Mouse (Mus musculus): Measurements from ENCODE around the gene Gtf2e1. TPM values are rescaled to one million over a fixed set of nuclear protein-coding genes. Genes with fewer than 3 reads are reported as not detected.
A peak's percentile ranks its signal among the peaks of the same experiment; 100 is the strongest.

Gene Gtf2e1
- polyA plus RNA-seq, 1 experiment = 12.1 TPM

DNA sequence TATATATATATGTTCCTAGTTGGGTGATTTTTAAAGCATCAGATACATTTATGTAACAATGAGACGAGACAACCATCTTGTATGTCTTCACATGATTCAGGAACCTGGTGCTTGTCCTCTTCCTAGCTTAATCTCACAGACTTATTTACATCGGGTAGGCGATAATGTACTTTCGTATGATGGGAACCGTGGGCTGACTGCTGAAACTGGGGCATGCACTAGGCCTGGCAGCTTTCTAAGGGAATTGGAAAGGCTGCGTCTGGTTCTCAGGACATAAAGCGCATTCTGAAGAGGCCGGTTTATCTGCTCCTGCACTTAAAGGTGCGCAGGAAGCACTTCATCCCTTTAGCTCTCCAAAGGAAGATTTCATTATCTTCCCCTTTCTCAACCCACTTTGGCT is 32.8 kb downstream of the Gtf2e1 start:
- TF ChIP-seq POLR2A (IDR thresholded peaks at IDR 0.05; ENCODE audit: borderline replicate concordance, insufficient read depth, low read length) (no peak), CTCF (IDR thresholded peaks at IDR 0.05; ENCODE audit: borderline replicate concordance, insufficient read depth, low read depth, low read length) (no peak)
- WGBS = 90% methylated on average over 9 of the region's 9 CpGs
- DNase-seq = no peak

DNA sequence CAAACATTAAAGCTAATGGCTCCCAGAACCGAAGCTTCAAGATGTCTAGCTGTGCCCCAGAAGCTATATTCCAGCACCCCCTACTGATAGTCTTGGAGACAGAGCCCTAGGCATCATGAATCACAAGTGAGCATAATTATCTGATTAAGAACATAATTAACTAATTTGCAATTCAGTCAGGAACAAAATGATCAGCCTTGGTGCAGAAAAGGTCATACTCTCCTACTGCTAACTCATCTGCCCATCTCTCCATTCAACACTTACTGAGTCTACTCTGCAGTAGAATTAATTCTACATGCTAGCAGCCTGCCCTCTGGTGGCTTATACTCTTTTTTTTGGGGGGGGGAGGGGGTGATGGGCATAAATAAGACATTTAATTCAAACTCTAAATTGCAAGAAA is 35.1 kb downstream of the Gtf2e1 start:
- 30% methylated on average over 1 of the region's 1 CpGs for WGBS
- no peak overlapping the region for H3K4me3 ChIP-seq (replicated peaks; ENCODE audit: insufficient read depth, low read depth, low read length)
- TF ChIP-seq POLR2A (IDR thresholded peaks at IDR 0.05; ENCODE audit: borderline replicate concordance, insufficient read depth, low read length) (no peak), CTCF (IDR thresholded peaks at IDR 0.05; ENCODE audit: borderline replicate concordance, insufficient read depth, low read depth, low read length) (peak; percentile 36; the same call in 1 of the 2 replicates)
- DNase-seq = peak in 1 of 2 experiments; percentile 34
- no peaks in the 10 kb centered on the region for H3K4me1 ChIP-seq (ENCODE audit: control insufficient read depth, insufficient read depth, low read length)
- H3K27me3 ChIP-seq (ENCODE audit: control insufficient read depth, insufficient read depth, low read length) = no peaks in the 10 kb centered on the region
- H3K27ac ChIP-seq (ENCODE audit: insufficient read depth, low read length) = no peak overlapping the region

More for the DNA sequence above, 32.8 kb downstream of the Gtf2e1 start:
- H3K4me1 ChIP-seq (ENCODE audit: control insufficient read depth, insufficient read depth, low read length) = no peaks in the 10 kb centered on the region
- no peak overlapping the region for H3K4me3 ChIP-seq (replicated peaks; ENCODE audit: insufficient read depth, low read depth, low read length)
- no peak overlapping the region for H3K27ac ChIP-seq (ENCODE audit: insufficient read depth, low read length)
- no peaks in the 10 kb centered on the region for H3K27me3 ChIP-seq (ENCODE audit: control insufficient read depth, insufficient read depth, low read length)

DNA sequence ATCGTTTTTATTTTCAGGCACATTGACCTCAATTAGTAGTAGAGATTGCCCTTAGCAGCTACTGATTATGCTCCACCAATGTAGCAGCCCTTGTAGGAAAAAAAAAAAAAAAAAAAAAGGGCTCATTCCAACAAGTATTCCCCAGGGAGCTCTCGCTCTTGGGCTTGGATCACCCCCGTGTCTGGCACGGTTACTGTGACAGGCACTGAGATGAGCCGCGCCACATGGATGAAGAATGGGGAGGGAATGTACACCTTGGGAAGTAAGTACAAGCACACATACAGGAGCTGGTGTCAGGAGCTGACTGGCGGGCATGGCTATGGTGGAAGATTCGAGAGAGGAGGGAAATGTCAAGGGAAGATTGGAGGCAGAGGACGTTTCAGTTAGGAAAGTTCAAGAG is 41.0 kb downstream of the Gtf2e1 start:
- 68% methylated on average over 9 of the region's 9 CpGs for WGBS
- TF ChIP-seq CTCF (IDR thresholded peaks at IDR 0.05; ENCODE audit: borderline replicate concordance, insufficient read depth, low read depth, low read length) = no peak
- no peak for TF ChIP-seq POLR2A (IDR thresholded peaks at IDR 0.05; ENCODE audit: borderline replicate concordance, insufficient read depth, low read length)
- Histone ChIP-seq H3K27me3 (ENCODE audit: control insufficient read depth, insufficient read depth, low read length) (no peaks in the 10 kb centered on the region), H3K4me3 (replicated peaks; ENCODE audit: insufficient read depth, low read depth, low read length) (no peak overlapping the region), H3K4me1 (ENCODE audit: control insufficient read depth, insufficient read depth, low read length) (peaks cover 9% of the 10 kb centered on the region), H3K27ac (ENCODE audit: insufficient read depth, low read length) (no peak overlapping the region)
- DNase-seq = no peak

DNA sequence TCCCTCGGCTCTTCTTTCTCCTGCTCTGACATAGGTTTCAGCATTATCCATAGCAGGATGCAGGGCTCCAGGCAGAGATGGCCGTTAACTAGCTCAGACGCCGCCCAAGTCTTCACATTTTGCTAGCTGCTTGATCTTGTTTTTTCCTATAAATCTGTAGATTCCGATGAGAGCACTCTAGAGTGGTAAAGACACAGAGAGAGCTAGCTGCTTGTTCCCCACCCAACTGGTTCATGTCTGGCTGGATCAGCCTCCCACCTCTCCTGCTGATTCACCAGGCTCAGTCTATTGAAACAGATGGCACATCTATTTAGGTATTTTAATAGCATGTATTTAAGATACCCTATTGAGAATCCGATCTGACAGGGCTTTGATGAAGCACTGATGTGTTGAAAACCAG is 44.6 kb downstream of the Gtf2e1 start:
- no peak overlapping the region for H3K4me3 ChIP-seq (replicated peaks; ENCODE audit: insufficient read depth, low read depth, low read length)
- H3K27me3 ChIP-seq (ENCODE audit: control insufficient read depth, insufficient read depth, low read length) = no peaks in the 10 kb centered on the region
- no peak overlapping the region for H3K27ac ChIP-seq (ENCODE audit: insufficient read depth, low read length)
- H3K4me1 ChIP-seq (ENCODE audit: control insufficient read depth, insufficient read depth, low read length) = peaks cover 9% of the 10 kb centered on the region
- WGBS = 47% methylated on average over 6 of the region's 6 CpGs
- TF ChIP-seq CTCF (IDR thresholded peaks at IDR 0.05; ENCODE audit: borderline replicate concordance, insufficient read depth, low read depth, low read length) = no peak
- TF ChIP-seq POLR2A (IDR thresholded peaks at IDR 0.05; ENCODE audit: borderline replicate concordance, insufficient read depth, low read length) = no peak
- peak; percentile 42 to 60 for DNase-seq

- no peak overlapping the region for H3K27ac ChIP-seq (ENCODE audit: insufficient read depth, low read length)
- 60% methylated on average over 3 of the region's 3 CpGs for WGBS
- H3K4me1 ChIP-seq (ENCODE audit: control insufficient read depth, insufficient read depth, low read length) = no peaks in the 10 kb centered on the region
- TF ChIP-seq CTCF (IDR thresholded peaks at IDR 0.05; ENCODE audit: borderline replicate concordance, insufficient read depth, low read depth, low read length) (no peak), POLR2A (IDR thresholded peaks at IDR 0.05; ENCODE audit: borderline replicate concordance, insufficient read depth, low read length) (no peak)
- DNase-seq = no peak
- H3K27me3 ChIP-seq (ENCODE audit: control insufficient read depth, insufficient read depth, low read length) = no peaks in the 10 kb centered on the region
- H3K4me3 ChIP-seq (replicated peaks; ENCODE audit: insufficient read depth, low read depth, low read length) = no peak overlapping the region
Observed at GRCm38 (mm10) chr16:37486826-37487612, 52.6 kb downstream of the Gtf2e1 start.

DNA sequence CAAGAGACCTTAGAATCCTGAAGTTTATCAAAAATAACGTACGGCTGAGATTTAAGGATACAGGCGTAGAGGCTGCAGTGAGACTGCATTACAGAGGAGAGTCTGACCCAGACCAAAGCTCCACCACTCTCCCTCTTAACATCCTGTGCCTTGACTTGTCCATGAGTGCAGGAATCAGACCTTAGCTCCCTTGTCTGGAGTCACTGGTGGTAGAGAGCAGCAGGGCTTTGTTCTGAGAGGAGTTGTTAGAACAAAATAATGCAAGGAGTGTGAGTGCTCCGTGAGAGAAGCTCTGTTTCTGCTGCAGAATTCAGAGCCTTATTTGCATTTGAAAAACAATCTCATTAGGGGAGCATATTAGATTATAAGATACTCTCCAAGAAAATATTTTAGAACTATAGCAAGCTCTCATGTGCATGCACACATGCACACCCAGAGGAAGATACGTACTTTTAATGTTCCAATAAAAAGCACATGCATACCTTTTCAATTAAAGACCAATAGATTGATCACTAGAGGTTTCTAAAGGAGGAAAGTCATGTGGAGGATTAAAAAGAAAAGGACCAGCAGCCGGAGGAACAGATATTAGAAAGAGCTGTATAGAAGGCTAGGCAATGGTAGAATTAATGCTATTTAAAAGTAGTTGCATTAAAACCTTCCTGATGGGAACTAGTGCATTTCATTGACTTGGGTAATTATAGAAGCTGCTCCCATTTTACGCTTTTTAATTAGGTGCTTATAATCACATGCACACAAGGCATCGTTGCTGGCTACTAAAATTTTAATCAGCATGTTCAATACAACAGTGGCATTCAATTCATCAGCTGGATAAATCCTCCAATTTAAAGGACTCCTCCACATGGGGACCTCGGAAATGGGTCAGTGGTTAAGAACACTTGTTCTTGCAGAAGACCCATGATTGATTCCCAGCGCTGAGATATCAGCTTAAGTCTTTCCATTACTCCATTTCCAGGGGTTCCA is 61.0 kb downstream of the Gtf2e1 start:
- H3K27me3 ChIP-seq (ENCODE audit: control insufficient read depth, insufficient read depth, low read length) = no peaks in the 10 kb centered on the region
- H3K4me3 ChIP-seq (replicated peaks; ENCODE audit: insufficient read depth, low read depth, low read length) = no peak overlapping the region
- WGBS = 82% methylated on average over 10 of the region's 10 CpGs
- TF ChIP-seq POLR2A (IDR thresholded peaks at IDR 0.05; ENCODE audit: borderline replicate concordance, insufficient read depth, low read length) = no peak
- TF ChIP-seq CTCF (IDR thresholded peaks at IDR 0.05; ENCODE audit: borderline replicate concordance, insufficient read depth, low read depth, low read length) = no peak
- H3K27ac ChIP-seq (ENCODE audit: insufficient read depth, low read length) = no peak overlapping the region
- no peaks in the 10 kb centered on the region for H3K4me1 ChIP-seq (ENCODE audit: control insufficient read depth, insufficient read depth, low read length)
- DNase-seq = no peak

DNA sequence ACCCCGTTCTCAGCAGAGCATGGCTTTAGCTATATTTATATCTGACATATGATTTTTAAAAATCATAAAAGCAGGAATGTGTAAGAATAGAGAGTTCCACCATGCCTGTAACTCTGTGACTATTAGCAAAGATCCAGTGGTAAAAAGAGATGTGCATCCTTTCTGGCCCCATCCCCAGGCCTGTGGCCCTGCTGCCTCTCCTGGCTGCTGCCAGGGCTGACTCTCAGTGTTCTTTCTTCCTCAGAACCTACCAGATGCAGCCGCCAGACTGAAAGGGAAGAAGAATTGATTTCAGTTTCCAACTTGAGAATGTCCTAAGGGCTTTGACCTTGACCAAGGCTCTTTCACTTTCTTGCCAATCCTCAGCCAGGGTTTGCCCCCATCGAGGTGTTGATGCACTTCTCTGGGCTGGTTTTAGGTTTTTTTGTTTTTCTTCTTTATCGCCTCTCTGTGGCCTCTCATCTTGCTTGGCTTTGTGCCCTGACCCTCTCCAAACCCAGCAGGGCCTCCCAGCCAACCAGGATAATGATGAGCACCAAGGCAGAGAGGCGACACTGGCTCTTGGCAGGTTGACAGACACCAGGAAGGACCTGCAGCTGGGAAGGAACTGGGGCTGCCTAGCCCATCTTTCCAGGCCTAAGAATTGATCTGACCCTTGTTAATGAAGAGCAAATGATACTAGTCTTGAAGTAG is 66.8 kb downstream of the Gtf2e1 start:
- TF ChIP-seq POLR2A (IDR thresholded peaks at IDR 0.05; ENCODE audit: borderline replicate concordance, insufficient read depth, low read length) = no peak
- TF ChIP-seq CTCF (IDR thresholded peaks at IDR 0.05; ENCODE audit: borderline replicate concordance, insufficient read depth, low read depth, low read length) = no peak
- Histone ChIP-seq H3K27me3 (ENCODE audit: control insufficient read depth, insufficient read depth, low read length) (no peaks in the 10 kb centered on the region), H3K4me1 (ENCODE audit: control insufficient read depth, insufficient read depth, low read length) (peaks cover 8% of the 10 kb centered on the region), H3K27ac (ENCODE audit: insufficient read depth, low read length) (peak overlapping the region; percentile 68), H3K4me3 (replicated peaks; ENCODE audit: insufficient read depth, low read depth, low read length) (no peak overlapping the region)
- 18% methylated on average over 5 of the region's 5 CpGs for WGBS
- peak; percentile 58 to 64 for DNase-seq
